Mouse (Mus musculus) hematopoietic stem cell, adult 5-6 weeks (primary cell): ENCODE measurements around the gene Rsph6a. TPM values are rescaled to one million over a fixed set of nuclear protein-coding genes. Genes with fewer than 3 reads are reported as not detected.
"Not testable (repeated sequence)": the region's sequence is repeated elsewhere in the genome, so short reads cannot be mapped to it uniquely, and the experiment has no call there.

Experiments
- ATAC-seq, 2 experiments: fragments of 125-278 bp in 1 of 2; replicated peaks in 1 of 2; 2 replicates each; pipeline ENCODE4 v1.8.0; 2016 to 2017; ENCODE audit warnings: inconsistent platforms in 2 of 2, mild to moderate bottlenecking in 2 of 2, moderate number of reproducible peaks in 2 of 2, low read depth in 1 of 2, moderate TSS enrichment in 1 of 2; ENCODE audit not compliant: low FRiP score in 2 of 2, poor library complexity in 2 of 2, severe bottlenecking in 2 of 2, insufficient read depth in 1 of 2, low TSS enrichment in 1 of 2
- total RNA-seq: library from RNA; stranded (forward); fragments of 172-1452, 232-1000 nt; gene quantifications from 2 replicates; pipeline ENCODE4 v1.2.3, GENCODE M21; 2017

Rsph6a gene
- total RNA-seq, 1 experiment from 2014 or later, result not detected

DNA sequence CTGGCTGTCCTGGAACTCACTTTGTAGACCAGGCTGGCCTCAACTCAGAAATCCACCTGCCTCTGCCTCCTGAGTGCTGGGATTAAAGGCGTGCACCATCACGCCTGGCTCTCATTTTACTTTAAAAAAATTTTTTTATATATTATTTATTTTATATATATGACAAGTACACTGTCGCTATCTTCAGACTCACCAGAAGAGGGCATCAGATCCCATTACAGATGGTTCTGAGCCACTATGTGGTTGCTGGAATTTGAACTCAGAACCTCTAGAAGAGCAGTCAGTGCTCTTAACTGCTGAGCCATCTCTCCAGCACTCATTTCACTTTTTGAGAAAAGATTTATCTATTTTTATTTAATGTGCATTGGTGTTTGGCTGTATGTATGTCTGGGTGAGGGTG, 16.5 kb downstream of the Rsph6a start:
- not testable (repeated sequence) for ATAC-seq

DNA sequence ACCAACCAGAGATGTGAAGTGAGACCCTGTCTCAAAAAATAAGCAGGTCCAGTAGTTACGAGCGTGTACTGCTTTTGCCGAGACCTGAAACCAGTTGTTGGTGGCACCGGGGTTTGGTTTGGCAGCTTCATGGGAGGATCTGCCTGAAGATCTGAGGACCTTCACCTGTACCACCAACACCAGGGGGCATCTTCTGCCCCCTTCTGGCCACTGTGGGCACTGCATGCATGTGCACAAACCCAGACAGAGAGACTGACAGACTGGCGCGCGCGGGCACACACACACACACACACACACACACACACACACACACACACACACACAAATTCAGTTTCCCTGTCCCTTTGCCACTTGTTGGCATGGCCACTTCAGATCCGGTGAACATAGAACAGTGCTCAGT, 19.0 kb downstream of the Rsph6a start:
- no peak for ATAC-seq

DNA sequence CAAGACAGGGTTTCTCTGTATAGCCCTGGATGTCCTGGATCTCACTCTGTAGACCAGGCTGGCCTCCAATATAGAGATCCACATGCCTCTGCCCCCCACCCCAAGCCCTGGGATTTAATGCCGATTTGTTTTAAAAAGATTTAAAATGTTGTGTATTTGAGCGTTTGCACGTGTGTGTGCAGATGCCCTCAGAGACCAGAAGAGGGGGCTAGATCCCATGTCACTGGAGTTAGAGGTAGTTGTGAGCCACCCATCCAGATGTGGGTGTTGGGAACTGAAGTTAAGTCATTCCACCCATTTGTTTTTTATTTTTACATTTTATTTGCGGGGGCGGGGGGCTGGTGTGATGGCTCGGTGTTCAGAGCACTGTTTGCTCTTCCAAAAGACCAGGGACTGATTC, 20.0 kb downstream of the Rsph6a start:
- no peak for ATAC-seq

DNA sequence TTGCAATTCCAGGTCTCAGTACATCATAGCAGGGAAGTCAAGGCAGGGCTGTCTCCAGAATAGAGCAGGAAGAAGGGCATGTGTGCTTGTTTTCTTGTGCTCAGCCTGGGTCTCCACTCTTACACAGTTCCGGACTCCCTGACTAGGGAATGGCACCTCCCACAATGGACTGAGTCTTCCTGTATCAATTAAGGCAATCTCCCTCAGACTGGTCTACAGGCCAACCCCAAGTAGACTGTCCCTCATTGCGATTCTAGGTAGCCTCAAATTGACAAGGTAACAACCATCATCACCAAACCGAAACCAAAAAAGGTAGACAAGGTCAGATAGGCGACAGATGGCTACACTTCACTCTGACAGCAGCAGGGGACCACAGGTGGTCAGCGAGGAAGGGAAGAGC, 20.7 kb downstream of the Rsph6a start:
- no peak for ATAC-seq

DNA sequence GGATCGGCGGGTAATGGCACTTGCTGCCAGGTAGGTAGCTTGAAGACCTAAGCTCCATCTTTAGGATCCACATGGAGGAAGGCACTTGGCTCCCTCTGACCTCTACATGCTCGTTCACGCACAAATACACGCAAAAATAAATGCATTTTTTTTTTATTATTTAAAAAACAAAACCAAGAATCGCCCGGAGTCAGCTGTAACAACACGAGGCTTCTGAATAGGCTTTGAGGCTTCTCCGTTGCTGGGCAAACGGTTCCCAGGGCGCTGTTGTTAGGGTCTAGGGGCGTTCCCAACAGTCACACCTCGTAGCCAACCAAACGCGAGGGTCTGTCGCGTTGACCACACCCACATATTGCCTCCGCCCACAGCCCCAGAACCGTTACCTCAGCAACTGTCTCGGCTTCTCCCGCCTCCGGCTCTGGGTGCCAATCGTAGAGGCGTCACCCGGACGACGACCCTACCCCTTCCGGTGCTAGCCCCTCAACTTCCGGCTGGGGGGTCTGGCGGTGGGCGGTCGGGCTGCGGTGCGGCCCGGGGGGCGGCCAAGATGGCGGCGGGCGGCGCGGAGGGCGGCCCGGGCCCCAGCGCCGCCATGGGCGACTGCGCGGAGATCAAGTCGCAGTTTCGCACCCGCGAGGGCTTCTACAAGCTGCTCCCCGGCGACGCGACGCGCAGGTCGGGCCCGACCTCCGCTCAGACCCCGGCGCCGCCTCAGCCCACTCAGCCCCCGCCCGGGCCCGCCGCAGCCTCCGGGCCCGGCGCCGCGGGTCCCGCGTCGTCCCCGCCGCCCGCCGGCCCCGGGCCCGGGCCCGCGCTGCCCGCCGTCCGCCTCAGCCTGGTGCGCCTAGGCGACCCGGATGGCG, 21.5 kb downstream of the Rsph6a start, which contains the start of gene Dmwd:
Gene Dmwd, plus strand, starts transcription at position 505 of the 863 bp plus-strand sequence.
- peak; percentile 88 for ATAC-seq

DNA sequence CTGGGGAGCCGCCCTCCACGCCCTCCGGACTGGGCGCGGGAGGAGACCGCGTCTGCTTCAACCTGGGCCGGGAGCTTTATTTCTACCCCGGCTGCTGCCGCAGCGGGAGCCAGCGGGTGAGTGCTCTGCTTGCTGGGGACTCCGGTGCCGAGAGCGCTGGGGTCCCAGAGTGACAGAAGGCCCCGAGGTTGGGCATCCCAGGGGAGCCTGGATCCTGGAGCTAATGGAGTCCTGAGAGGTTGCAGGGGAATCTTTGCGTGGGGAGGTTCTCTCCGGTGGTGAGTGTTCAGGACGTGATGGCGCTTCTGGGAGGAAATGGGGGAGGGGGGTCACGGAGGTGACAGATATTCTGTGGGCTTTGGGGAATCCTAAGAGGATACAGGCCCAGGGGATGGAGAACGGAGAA, 22.1 kb downstream of the Rsph6a start:
- ATAC-seq, result no peak

DNA sequence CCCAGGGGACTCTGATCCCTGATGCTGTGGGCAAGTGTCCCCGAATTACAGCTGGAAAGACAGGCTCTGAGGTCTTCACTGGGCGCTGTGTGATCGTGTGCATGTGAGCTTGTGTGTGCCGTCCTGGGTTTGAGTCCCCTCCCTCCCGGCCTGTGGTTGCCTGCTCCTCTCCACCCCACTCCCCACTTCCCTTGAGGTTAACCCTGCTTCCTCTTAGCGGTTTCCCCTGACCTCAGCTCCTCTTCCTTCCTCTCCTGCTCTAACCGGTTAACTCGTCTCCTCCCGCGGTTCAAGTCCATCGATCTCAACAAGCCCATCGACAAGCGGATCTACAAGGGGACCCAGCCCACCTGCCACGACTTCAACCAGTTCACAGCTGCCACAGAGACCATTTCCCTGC, 23.3 kb downstream of the Rsph6a start:
- ATAC-seq, result peak; percentile 82 to 84

DNA sequence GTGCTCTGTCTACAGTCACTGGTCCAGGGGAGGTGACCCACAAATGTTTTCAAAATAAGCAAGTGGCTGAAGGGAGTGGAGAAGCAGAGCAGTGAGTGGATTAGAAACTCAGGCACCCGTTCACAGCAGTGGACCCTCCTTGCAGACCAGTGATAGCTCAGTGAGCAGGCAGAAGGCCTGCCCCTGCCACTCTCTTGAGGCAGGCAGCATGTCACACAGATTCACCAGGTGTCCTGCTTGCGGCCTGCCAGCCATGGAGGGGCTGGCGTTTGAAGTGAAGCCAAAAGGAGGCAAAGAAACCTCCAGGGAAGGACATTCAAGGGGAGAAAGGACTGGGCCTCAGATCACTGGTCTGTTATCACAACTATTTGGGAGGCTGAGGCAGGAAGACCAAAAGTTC, 24.2 kb downstream of the Rsph6a start:
- no peak for ATAC-seq

DNA sequence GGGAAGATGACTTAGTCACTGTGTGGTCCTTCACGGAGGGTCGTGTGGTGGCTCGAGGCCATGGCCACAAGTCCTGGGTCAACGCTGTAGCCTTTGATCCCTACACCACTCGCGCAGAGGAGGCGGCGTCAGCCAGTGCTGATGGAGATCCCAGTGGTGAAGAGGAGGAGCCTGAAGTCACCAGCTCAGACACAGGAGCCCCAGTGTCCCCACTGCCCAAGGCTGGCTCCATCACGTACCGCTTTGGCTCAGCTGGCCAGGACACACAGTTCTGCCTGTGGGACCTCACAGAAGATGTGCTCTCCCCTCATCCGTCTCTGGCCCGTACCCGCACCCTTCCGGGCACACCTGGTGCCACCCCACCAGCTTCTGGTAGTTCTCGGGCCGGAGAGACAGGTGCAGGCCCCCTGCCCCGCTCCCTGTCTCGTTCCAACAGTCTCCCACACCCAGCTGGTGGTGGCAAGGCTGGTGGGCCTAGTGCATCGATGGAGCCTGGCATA, 26.0 kb downstream of the Rsph6a start:
- no peak for ATAC-seq

DNA sequence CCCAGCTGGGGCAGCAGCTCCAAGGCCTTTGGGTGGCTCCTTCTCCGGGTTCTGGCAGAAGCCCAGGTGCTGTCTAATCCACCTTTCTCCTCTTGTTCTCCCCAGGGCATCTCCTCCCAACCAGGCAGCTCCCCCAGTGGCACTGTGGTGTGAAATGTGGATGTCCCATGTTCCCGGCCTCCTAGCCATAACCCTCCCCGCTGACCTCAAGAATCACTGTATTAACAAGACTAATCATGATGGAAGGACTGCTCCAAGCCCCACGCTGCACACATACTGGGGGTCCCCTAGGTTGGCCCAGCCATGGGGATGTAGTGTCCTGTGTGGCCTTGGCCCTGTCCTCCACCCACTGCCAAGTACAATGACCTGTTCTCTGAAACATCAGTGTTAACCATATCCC, 27.7 kb downstream of the Rsph6a start:
- ATAC-seq, result no peak

DNA sequence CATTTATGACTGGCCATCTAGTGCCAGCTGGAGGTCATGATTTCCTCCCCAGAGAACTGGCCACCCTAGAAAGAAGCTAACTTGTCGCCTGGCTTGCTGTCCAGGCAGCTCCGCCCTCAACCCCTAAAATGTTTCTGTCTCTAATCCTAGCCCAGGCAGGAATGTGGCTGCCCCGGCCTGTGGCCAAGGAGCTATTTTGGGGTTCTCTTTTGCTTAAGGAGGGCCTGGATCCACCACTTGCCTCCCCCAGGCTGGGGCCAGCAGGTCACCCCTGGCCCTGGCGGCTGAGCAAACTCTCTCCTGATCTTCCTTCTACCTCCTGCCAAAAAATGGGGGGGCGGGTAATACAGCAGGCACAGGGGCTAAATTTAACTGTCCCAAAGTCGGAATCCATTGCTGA, 28.6 kb downstream of the Rsph6a start:
- no peak for ATAC-seq

DNA sequence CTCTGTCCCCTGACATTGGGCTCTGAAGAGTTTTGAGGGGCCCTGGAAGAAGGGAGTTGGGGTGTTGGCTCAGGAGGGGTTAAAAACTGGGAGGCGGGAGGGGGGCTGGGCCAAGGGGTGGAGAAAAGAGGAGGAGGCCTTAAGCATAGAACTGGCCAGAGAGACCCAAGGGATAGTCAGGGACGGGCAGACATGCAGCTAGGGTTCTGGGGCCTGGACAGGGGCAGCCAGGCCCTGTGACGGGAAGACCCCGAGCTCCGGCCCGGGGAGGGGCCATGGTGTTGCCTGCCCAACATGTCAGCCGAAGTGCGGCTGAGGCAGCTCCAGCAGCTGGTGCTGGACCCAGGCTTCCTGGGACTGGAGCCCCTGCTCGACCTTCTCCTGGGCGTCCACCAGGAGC, 29.2 kb downstream of the Rsph6a start, which contains the start of gene Dmpk:
Gene Dmpk, plus strand, starts transcription at position 149 of the 400 bp plus-strand sequence.
- no peak for ATAC-seq

DNA sequence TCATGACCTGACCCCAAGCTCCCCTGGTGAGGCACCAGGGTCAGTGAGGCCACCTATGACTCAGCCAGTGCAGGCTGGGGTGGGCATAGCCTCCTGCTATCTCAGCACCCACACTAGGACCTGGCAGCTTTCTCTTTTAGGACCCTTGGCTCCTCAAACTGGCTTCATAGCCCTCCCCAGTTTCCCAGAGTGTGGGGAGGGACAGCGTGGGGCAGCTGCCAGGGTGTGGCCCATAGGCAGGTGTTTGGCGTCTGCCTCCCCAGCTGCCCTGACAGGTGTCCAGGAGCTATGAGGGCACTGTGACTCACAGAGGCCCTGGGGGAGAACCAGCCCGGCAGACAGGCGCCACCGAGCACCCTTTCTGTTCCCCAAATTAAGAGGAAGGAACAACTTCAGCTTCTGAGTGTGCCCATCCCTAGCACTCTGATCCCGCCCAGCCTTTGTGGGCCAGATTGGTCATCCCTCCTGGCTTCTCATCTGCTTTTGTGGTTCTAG, 29.8 kb downstream of the Rsph6a start:
- peak; percentile 56 to 61 for ATAC-seq

DNA sequence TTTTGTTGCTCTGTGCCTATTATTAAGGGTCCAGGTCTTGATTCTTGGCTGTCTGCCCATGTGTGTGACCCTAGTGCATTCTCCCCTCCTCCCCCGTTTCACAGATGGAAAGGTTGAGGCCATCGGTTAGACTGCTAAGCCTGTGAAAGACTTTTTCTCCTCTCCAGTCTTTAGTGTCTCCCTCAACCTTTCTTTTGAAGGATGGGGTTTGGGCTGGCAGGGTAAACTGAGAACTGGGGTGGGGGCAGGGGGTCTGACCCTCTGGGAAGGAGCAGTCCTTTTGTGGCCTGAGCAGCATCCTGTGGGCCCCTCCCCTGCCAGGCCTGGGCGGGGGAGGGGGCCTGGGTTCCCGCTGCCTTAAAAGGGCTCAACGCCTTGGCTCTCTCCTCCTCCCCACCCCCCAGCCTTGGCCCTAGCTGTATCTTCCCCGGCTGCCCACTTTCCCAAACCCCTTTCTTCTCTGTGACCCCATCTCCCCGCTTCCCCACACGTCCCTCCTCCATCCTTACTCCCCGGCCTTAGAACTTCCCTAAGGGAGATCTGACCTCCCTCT, 30.5 kb downstream of the Rsph6a start:
- no peak for ATAC-seq

DNA sequence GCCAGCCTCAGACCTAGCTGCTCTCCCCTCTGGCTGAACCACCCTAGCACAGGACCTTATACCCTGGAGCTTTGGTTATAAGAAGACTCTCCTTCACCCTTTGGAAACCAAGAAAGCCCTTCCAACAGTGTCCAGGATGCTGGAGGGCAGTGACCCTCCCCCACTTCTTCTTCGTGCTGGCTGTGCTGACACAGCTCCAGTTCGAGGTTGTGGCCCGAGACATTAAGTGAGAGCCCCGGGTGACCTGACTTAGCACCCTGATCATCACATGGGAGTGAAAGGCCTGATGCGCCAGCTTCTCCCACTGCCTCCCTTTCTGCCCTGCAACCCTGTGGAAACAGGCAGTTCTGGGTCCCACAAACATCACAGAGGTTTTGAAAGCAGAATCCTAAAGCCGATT, 31.0 kb downstream of the Rsph6a start:
- no peak for ATAC-seq

DNA sequence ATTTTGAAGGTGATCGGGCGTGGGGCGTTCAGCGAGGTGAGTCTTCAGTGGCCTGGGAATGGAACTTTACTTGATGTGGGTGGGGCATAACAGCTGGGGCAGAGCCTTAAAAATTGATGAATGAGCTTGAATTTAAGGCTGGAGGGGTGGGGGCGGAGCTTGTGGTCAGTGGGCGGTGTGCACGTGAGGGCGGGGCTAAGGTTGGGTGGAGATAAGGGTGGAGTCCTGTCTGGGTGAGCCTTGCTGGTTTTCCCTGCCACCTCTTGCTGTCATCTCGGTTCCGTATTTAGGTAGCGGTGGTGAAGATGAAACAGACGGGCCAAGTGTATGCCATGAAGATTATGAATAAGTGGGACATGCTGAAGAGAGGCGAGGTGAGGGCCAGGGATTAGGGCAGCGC, 31.6 kb downstream of the Rsph6a start:
- peak; percentile 38 to 52 for ATAC-seq

DNA sequence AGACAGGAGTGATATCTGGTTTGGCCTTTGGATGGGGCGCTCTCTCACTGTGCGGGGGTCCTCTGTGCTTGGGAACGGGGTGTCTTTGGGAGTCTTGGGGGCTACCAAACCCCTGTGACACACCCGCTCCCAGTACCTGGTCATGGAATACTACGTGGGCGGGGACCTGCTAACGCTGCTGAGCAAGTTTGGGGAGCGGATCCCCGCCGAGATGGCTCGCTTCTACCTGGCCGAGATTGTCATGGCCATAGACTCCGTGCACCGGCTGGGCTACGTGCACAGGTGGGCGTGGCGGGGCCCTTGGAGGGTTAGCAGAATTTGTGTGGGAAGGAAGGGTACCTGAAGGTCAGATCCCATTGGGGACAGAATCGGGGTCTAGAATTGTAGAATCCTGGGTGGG, 32.3 kb downstream of the Rsph6a start:
- ATAC-seq, result no peak

DNA sequence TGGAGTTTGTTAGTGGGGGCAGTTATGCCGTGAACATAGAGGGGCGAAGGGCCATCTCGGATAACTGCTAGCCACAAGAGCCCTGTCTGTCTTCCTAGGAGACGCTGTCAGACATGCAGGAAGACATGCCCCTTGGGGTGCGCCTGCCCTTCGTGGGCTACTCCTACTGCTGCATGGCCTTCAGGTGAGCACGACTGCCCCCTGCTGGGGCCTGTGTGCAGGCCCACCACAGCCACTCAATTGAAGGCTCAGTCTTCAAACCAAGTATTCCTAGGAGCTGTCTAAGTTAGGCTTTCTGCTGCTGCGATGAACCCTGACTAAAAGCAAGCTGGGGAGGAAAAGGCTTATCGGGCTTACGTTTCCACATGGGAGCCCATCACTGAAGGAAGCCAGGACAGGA, 34.3 kb downstream of the Rsph6a start:
- peak; percentile 26 to 42; a peak in 2 of 4 replicates for ATAC-seq
